Mouse (Mus musculus): ENCODE results near the gene Mdga1. TPM values are rescaled to one million over a fixed set of nuclear protein-coding genes. Genes with fewer than 3 reads are reported as not detected.

Mdga1 gene
- polyA plus RNA-seq, 2 experiments: 0.75 to 1.7 TPM

DNA sequence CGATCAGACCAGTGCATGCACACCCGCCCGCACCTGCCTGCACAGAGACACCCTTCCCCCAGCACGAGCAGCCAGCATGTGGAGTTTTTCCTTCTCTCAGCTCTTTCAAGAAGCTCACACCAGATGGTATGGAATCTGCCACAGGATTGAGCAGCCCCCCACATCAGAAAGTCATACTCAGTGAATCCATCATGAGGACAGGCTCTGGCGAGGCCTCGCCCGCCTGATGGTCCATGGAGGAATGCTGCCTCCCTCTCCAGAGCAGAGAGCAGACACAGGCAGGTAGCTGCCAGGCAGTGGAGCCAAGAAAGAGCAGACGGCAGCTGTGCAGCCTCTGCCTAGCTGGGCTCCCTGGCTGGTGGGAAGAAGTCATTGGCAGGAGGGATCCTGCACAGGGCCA lies 23.6 kb upstream of the Mdga1 start:
- WGBS (ENCODE audit: insufficient replicate concordance): 68% methylated on average over 8 of the region's 8 CpGs
- Histone ChIP-seq H3K4me3 (ENCODE audit: insufficient read depth in 1 of 2, low read depth in 2 of 2, low read length in 2 of 2) (no peak overlapping the region), H3K36me3 (replicated peaks; ENCODE audit: control insufficient read depth, insufficient read depth, low read depth) (no peaks in the 10 kb centered on the region), H3K4me2 (ENCODE audit: low read depth) (no peak overlapping the region), H3K4me1 (replicated peaks; ENCODE audit: control insufficient read depth in 2 of 2, insufficient read depth in 2 of 2, low read length in 1 of 2) (no peaks in the 10 kb centered on the region), H3K9ac (replicated peaks) (no peak overlapping the region), H3K27ac (no peak overlapping the region), H3K9me3 (ENCODE audit: control insufficient read depth, low read length) (no peaks in the 10 kb centered on the region), H3K27me3 (ENCODE audit: control insufficient read depth, insufficient read depth, low read length) (no peaks in the 10 kb centered on the region)
- no peak for DNase-seq (ENCODE audit: low read depth in 3 of 3, low spot score in 3 of 3)
- no peak for ATAC-seq (ENCODE audit: insufficient read depth)
- no peak for TF ChIP-seq CTCF (IDR thresholded peaks at IDR 0.05; ENCODE audit: low read depth)
- TF ChIP-seq EP300 (IDR thresholded peaks at IDR 0.05; ENCODE audit: low read depth): no peak

DNA sequence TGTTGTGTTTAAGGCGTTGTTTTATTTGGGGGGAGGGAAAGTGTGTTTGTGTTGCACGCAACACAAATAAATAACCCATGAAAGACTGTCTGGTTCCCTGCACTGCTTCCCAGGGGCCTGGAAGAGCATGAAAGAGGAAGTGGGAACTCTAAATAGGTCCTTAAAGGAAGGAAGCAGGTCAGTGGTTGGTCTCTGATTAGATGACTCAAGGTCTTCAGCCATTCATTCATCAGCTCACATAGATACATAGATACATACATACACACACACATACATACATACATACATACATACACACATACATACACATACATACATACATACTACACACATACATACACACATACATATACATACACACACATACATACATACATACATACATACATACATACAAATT lies 21.0 kb upstream of the Mdga1 start:
- Histone ChIP-seq H3K36me3 (replicated peaks; ENCODE audit: control insufficient read depth, insufficient read depth, low read depth) (no peaks in the 10 kb centered on the region), H3K4me2 (ENCODE audit: low read depth) (no peak overlapping the region)
- WGBS (ENCODE audit: insufficient replicate concordance): 39% methylated on average over 2 of the region's 2 CpGs

DNA sequence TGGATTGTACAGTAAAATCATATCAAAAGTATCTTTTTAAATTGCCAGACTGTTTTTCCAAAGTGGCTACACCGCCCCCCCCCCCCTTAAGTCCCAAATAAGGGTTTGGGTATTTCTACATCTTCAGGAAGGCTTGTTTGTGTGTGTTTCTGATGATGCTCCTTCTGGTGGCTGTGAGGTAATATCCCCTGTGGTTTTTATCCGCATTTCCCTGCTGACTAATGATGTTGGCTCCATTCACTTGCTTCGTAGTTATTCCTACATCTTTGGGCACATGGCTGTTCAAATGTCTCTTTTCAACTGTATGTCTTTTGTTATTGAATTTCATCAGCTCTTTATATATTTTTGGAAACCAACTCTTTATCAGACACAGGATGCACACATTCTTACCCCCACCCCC lies 20.2 kb upstream of the Mdga1 start:
- DNase-seq (ENCODE audit: low read depth in 3 of 3, low spot score in 3 of 3) (no peak), ATAC-seq (ENCODE audit: insufficient read depth) (no peak)
- H3K9ac ChIP-seq (replicated peaks): no peak overlapping the region
- H3K4me1 ChIP-seq (replicated peaks; ENCODE audit: control insufficient read depth in 2 of 2, insufficient read depth in 2 of 2, low read length in 1 of 2): no peaks in the 10 kb centered on the region
- H3K36me3 ChIP-seq (replicated peaks; ENCODE audit: control insufficient read depth, insufficient read depth, low read depth): no peaks in the 10 kb centered on the region
- H3K27me3 ChIP-seq (ENCODE audit: control insufficient read depth, insufficient read depth, low read length): no peaks in the 10 kb centered on the region
- no peaks in the 10 kb centered on the region for H3K9me3 ChIP-seq (ENCODE audit: control insufficient read depth, low read length)
- H3K4me2 ChIP-seq (ENCODE audit: low read depth): no peak overlapping the region
- no peak overlapping the region for H3K27ac ChIP-seq
- no peak overlapping the region for H3K4me3 ChIP-seq (ENCODE audit: insufficient read depth in 1 of 2, low read depth in 2 of 2, low read length in 2 of 2)
- 71% methylated on average over 3 of the region's 3 CpGs for WGBS (ENCODE audit: insufficient replicate concordance)
- TF ChIP-seq EP300 (IDR thresholded peaks at IDR 0.05; ENCODE audit: low read depth): no peak
- TF ChIP-seq CTCF (IDR thresholded peaks at IDR 0.05; ENCODE audit: low read depth): no peak

More for the DNA sequence above, 21.0 kb upstream of the Mdga1 start:
- Histone ChIP-seq H3K9ac (replicated peaks) (no peak overlapping the region), H3K27ac (no peak overlapping the region), H3K4me1 (replicated peaks; ENCODE audit: control insufficient read depth in 2 of 2, insufficient read depth in 2 of 2, low read length in 1 of 2) (no peaks in the 10 kb centered on the region), H3K27me3 (ENCODE audit: control insufficient read depth, insufficient read depth, low read length) (no peaks in the 10 kb centered on the region), H3K9me3 (ENCODE audit: control insufficient read depth, low read length) (no peaks in the 10 kb centered on the region), H3K4me3 (ENCODE audit: insufficient read depth in 1 of 2, low read depth in 2 of 2, low read length in 2 of 2) (no peak overlapping the region)
- no peak for ATAC-seq (ENCODE audit: insufficient read depth)
- no peak for DNase-seq (ENCODE audit: low read depth in 3 of 3, low spot score in 3 of 3)
- TF ChIP-seq EP300 (IDR thresholded peaks at IDR 0.05; ENCODE audit: low read depth) (no peak), CTCF (IDR thresholded peaks at IDR 0.05; ENCODE audit: low read depth) (no peak)

DNA sequence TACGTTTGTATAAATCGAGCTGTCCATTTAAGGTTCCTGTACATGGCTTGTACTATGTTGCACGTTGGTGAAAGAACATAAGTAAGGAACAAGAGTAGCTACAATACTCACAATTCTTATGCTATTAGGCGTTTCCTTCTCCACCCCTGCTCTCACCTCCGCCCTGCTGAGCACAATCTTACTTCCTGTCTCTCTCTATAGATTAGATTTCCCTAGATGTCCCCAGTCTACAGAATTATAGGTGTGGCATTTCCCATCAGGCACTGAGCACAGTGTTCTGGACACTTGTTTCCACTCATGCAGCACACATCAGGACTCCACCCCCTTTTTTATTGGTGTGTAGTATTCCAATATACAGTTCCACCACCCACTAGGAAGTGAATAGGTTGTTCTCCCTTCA lies 19.8 kb upstream of the Mdga1 start:
- H3K4me3 ChIP-seq (ENCODE audit: insufficient read depth in 1 of 2, low read depth in 2 of 2, low read length in 2 of 2): no peak overlapping the region
- no peaks in the 10 kb centered on the region for H3K9me3 ChIP-seq (ENCODE audit: control insufficient read depth, low read length)
- TF ChIP-seq EP300 (IDR thresholded peaks at IDR 0.05; ENCODE audit: low read depth) (no peak), CTCF (IDR thresholded peaks at IDR 0.05; ENCODE audit: low read depth) (no peak)
- H3K36me3 ChIP-seq (replicated peaks; ENCODE audit: control insufficient read depth, insufficient read depth, low read depth): no peaks in the 10 kb centered on the region
- WGBS (ENCODE audit: insufficient replicate concordance): 65% methylated on average over 5 of the region's 5 CpGs
- no peaks in the 10 kb centered on the region for H3K4me1 ChIP-seq (replicated peaks; ENCODE audit: control insufficient read depth in 2 of 2, insufficient read depth in 2 of 2, low read length in 1 of 2)
- DNase-seq (ENCODE audit: low read depth in 3 of 3, low spot score in 3 of 3) (no peak), ATAC-seq (ENCODE audit: insufficient read depth) (no peak)
- H3K27me3 ChIP-seq (ENCODE audit: control insufficient read depth, insufficient read depth, low read length): no peaks in the 10 kb centered on the region
- no peak overlapping the region for H3K9ac ChIP-seq (replicated peaks)
- no peak overlapping the region for H3K27ac ChIP-seq
- H3K4me2 ChIP-seq (ENCODE audit: low read depth): no peak overlapping the region

DNA sequence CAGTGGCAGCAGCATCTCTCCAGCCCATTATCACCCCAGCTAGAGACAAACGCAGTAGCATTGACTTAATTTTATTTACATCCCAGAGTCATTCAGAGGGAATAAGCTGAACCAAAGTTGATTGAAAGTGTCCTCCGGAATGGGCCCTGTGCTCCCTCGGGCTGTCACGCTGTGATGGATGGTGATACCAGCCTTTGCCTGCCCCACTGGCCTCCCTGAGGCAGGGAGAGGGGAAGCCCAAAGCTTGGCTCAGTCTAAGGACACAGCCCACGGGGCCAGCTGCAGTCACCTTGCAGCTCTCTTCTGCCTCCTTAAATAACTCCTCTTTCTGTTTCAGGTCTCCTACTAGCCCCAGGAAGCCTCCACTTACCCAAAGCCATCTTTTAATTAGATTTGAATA lies 18.3 kb upstream of the Mdga1 start:
- H3K27me3 ChIP-seq (ENCODE audit: control insufficient read depth, insufficient read depth, low read length): no peaks in the 10 kb centered on the region
- no peak overlapping the region for H3K27ac ChIP-seq
- ATAC-seq (ENCODE audit: insufficient read depth) (no peak), DNase-seq (ENCODE audit: low read depth in 3 of 3, low spot score in 3 of 3) (no peak)
- no peak overlapping the region for H3K9ac ChIP-seq (replicated peaks)
- no peaks in the 10 kb centered on the region for H3K36me3 ChIP-seq (replicated peaks; ENCODE audit: control insufficient read depth, insufficient read depth, low read depth)
- H3K4me3 ChIP-seq (ENCODE audit: insufficient read depth in 1 of 2, low read depth in 2 of 2, low read length in 2 of 2): no peak overlapping the region
- WGBS (ENCODE audit: insufficient replicate concordance): 26% methylated on average over 5 of the region's 5 CpGs
- no peak overlapping the region for H3K4me2 ChIP-seq (ENCODE audit: low read depth)
- no peaks in the 10 kb centered on the region for H3K9me3 ChIP-seq (ENCODE audit: control insufficient read depth, low read length)
- no peak for TF ChIP-seq CTCF (IDR thresholded peaks at IDR 0.05; ENCODE audit: low read depth)
- no peak for TF ChIP-seq EP300 (IDR thresholded peaks at IDR 0.05; ENCODE audit: low read depth)
- H3K4me1 ChIP-seq (replicated peaks; ENCODE audit: control insufficient read depth in 2 of 2, insufficient read depth in 2 of 2, low read length in 1 of 2): no peaks in the 10 kb centered on the region
